Mouse (Mus musculus) spleen, adult 2 months (tissue): ENCODE measurements around the gene Nsun3.

Experiments used
- CTCF ChIP-seq: fragments of 200-500 bp; IDR thresholded peaks from 2 replicates; pipeline ENCODE4 v1.5.1; 2011; ENCODE audit warnings: mild to moderate bottlenecking, inconsistent platforms; ENCODE audit not compliant: insufficient read depth, insufficient read length, insufficient replicate concordance; ENCODE audit errors: extremely low read depth
- POLR2A ChIP-seq: fragments of 200-500 bp; IDR thresholded peaks from 2 replicates; pipeline ENCODE4 v1.6.1; 2011; ENCODE audit warnings: low read depth, low read length, inconsistent platforms

- no peak for TF ChIP-seq CTCF
- TF ChIP-seq POLR2A: no peak
These were observed 12.8 kb upstream of the Nsun3 start for GRCm38 (mm10) chr16:62799426-62799825.
